Mouse (Mus musculus) intestine, embryonic 14.5 days (tissue): ENCODE data around the gene Psmc2. TPM values are rescaled to one million over a fixed set of nuclear protein-coding genes. Genes with fewer than 3 reads are reported as not detected.

Experiments
- ATAC-seq: fragments of 200-750 bp; cut with Nextera tagmentation; replicated peaks from 2 replicates; pipeline ENCODE4 v1.8.0; 2017; ENCODE audit warnings: low read depth, moderate number of reproducible peaks, moderate TSS enrichment, moderate library complexity; ENCODE audit not compliant: low FRiP score, low TSS enrichment
- DNase-seq: peaks from one replicate; pipeline ENCODE4 v3.0.0-alpha.2; 2018; ENCODE audit warnings: low spot score
- H3K27ac ChIP-seq: fragments of 300-500 bp; sonication (generic); 2 replicates; pipeline ENCODE4 v1.5.1; 2014; ENCODE audit warnings: low read depth, mild to moderate bottlenecking, control low read depth
- H3K27me3 ChIP-seq: fragments of 300-500 bp; sonication (generic); replicated peaks from 2 replicates; pipeline ENCODE4 v1.6.1; 2014; ENCODE audit warnings: low read length, control low read depth; ENCODE audit not compliant: control insufficient read depth, insufficient read depth
- H3K36me3 ChIP-seq: fragments of 300-500 bp; sonication (generic); 2 replicates; pipeline ENCODE4 v1.6.1; 2014; ENCODE audit warnings: low read length, control low read depth; ENCODE audit not compliant: control insufficient read depth, insufficient read depth
- H3K4me1 ChIP-seq: fragments of 300-500 bp; sonication (generic); replicated peaks from 2 replicates; pipeline ENCODE4 v1.6.1; 2014; ENCODE audit warnings: low read length, control low read depth, mixed read lengths; ENCODE audit not compliant: control insufficient read depth, insufficient read depth
- H3K4me2 ChIP-seq: fragments of 300-500 bp; sonication (generic); 2 replicates; pipeline ENCODE4 v1.6.1; 2014; ENCODE audit warnings: low read length
- H3K4me3 ChIP-seq: fragments of 300-500 bp; sonication (generic); 2 replicates; pipeline ENCODE4 v1.5.1; 2014; ENCODE audit warnings: low read depth, low read length, control low read depth, mixed read lengths
- H3K9ac ChIP-seq: fragments of 300-500 bp; sonication (generic); 2 replicates; pipeline ENCODE4 v1.6.1; 2014; ENCODE audit warnings: mild to moderate bottlenecking, low read length
- H3K9me3 ChIP-seq: fragments of 300-500 bp; sonication (generic); 2 replicates; pipeline ENCODE4 v1.6.1; 2016; ENCODE audit warnings: low read length, control low read depth; ENCODE audit not compliant: control insufficient read depth
- WGBS: fragments of 180-500 bp; shearing (Covaris S2); extraction: QIAGEN DNeasy Blood & Tissue Kit; methylation state at CpG from one replicate; pipeline ENCODE4 v1.1.7; 2014; 5-methylcytosine and 5-hydroxymethylcytosine counted together
- polyA plus RNA-seq: library from polyadenylated mRNA; unstranded; fragments of >200 nt; fragmentation: Nextera tagmentation; extraction: Ambion mirVana; gene quantifications from 2 replicates; pipeline ENCODE4 v1.2.1, GENCODE M21; 2014

Gene Psmc2
- 165 and 173 TPM in 2 replicates for polyA plus RNA-seq

GRCm38 (mm10) chr5:21785053-21785452, at the start of gene Psmc2, which contains the start of gene Dnajc2:
Gene Psmc2, plus strand, starts transcription at chr5:21785283.
Gene Dnajc2, minus strand, starts transcription at chr5:21785251.
- Histone ChIP-seq H3K4me1 (peaks cover 12% of the 10 kb centered on the region; the same call in 1 of the 2 replicates), H3K4me3 (peak within 1 kb of the TSS; percentile 93), H3K4me2 (peak within 1 kb of the TSS; percentile 93), H3K9ac (peak within 1 kb of the TSS; percentile 74), H3K27ac (peak within 1 kb of the TSS; percentile 86; the same call in 1 of the 2 replicates), H3K36me3 (peaks cover 33% of the 10 kb centered on the region), H3K9me3 (no peaks in the 10 kb centered on the region), H3K27me3 (no peaks in the 10 kb centered on the region)
- WGBS = 0% methylated on average over 37 of the region's 37 CpGs
- ATAC-seq = peak; percentile 95
- DNase-seq = peak; percentile 92

- Histone ChIP-seq H3K4me1 (peaks cover 13% of the 10 kb centered on the region), H3K4me2 (peak overlapping the region; percentile 20; the same call in 1 of the 2 replicates), H3K36me3 (peaks cover 18% of the 10 kb centered on the region), H3K27me3 (no peaks in the 10 kb centered on the region), H3K4me3 (no peak overlapping the region), H3K27ac (no peak overlapping the region), H3K9me3 (no peaks in the 10 kb centered on the region), H3K9ac (no peak overlapping the region)
- no peak for ATAC-seq
- whole genome bisulfite sequencing = 32% methylated on average over 10 of the region's 10 CpGs
- DNase-seq = peak; percentile 71
Measured at GRCm38 (mm10) chr5:21735584-21735983, 49.5 kb upstream of the Psmc2 start.

GRCm38 (mm10) chr5:21736046-21736445, 49.0 kb upstream of the Psmc2 start:
- 84% methylated on average over 11 of the region's 11 CpGs for WGBS
- no peak overlapping the region for H3K9ac ChIP-seq
- no peak overlapping the region for H3K4me3 ChIP-seq
- no peaks in the 10 kb centered on the region for H3K27me3 ChIP-seq
- H3K4me1 ChIP-seq = peaks cover 13% of the 10 kb centered on the region
- DNase-seq (no peak), ATAC-seq (no peak)
- no peaks in the 10 kb centered on the region for H3K9me3 ChIP-seq
- H3K36me3 ChIP-seq = peaks cover 20% of the 10 kb centered on the region
- H3K27ac ChIP-seq = no peak overlapping the region
- no peak overlapping the region for H3K4me2 ChIP-seq

GRCm38 (mm10) chr5:21736956-21737585, 48.0 kb upstream of the Psmc2 start, which contains the start of gene Pmpcb:
Gene Pmpcb, plus strand, starts transcription at chr5:21737141.
- Histone ChIP-seq H3K36me3 (peaks cover 30% of the 10 kb centered on the region), H3K4me3 (peak within 1 kb of the TSS; percentile 92), H3K9ac (peak within 1 kb of the TSS; percentile 83), H3K9me3 (no peaks in the 10 kb centered on the region), H3K4me2 (peak within 1 kb of the TSS; percentile 88), H3K27me3 (no peaks in the 10 kb centered on the region), H3K27ac (peak within 1 kb of the TSS; percentile 73), H3K4me1 (peaks cover 13% of the 10 kb centered on the region)
- ATAC-seq (peak; percentile 87), DNase-seq (peak; percentile 93)
- under 1% methylated on average over 42 of the region's 42 CpGs for WGBS

- 23% methylated on average over 10 of the region's 10 CpGs for WGBS
- H3K4me2 ChIP-seq = peak overlapping the region; percentile 88
- H3K4me3 ChIP-seq = peak overlapping the region; percentile 92
- DNase-seq (no peak), ATAC-seq (no peak; the same call in 1 of the 2 replicates)
- H3K4me1 ChIP-seq = peaks cover 13% of the 10 kb centered on the region
- H3K9ac ChIP-seq = peak overlapping the region; percentile 83
- H3K36me3 ChIP-seq = peaks cover 35% of the 10 kb centered on the region
- H3K27ac ChIP-seq = peak overlapping the region; percentile 73; the same call in 1 of the 2 replicates
- no peaks in the 10 kb centered on the region for H3K27me3 ChIP-seq
- H3K9me3 ChIP-seq = no peaks in the 10 kb centered on the region
Measured at GRCm38 (mm10) chr5:21737620-21738019, 47.5 kb upstream of the Psmc2 start.

GRCm38 (mm10) chr5:21739120-21739519, 46.0 kb upstream of the Psmc2 start:
- no peaks in the 10 kb centered on the region for H3K9me3 ChIP-seq
- WGBS = 93% methylated on average over 11 of the region's 11 CpGs
- peaks cover 7% of the 10 kb centered on the region for H3K4me1 ChIP-seq
- no peak overlapping the region for H3K4me3 ChIP-seq
- no peaks in the 10 kb centered on the region for H3K27me3 ChIP-seq
- no peak overlapping the region for H3K9ac ChIP-seq
- no peak for DNase-seq
- H3K36me3 ChIP-seq = peaks cover 50% of the 10 kb centered on the region
- H3K4me2 ChIP-seq = no peak overlapping the region
- no peak for ATAC-seq
- H3K27ac ChIP-seq = no peak overlapping the region

GRCm38 (mm10) chr5:21739881-21740280, 45.2 kb upstream of the Psmc2 start:
- 89% methylated on average over 13 of the region's 13 CpGs for WGBS
- Histone ChIP-seq H3K27me3 (no peaks in the 10 kb centered on the region), H3K9me3 (no peaks in the 10 kb centered on the region), H3K27ac (no peak overlapping the region), H3K36me3 (peaks cover 58% of the 10 kb centered on the region), H3K4me3 (no peak overlapping the region), H3K4me1 (peaks cover 7% of the 10 kb centered on the region), H3K4me2 (no peak overlapping the region), H3K9ac (no peak overlapping the region)
- ATAC-seq (no peak), DNase-seq (no peak)

GRCm38 (mm10) chr5:21743606-21744005, 41.5 kb upstream of the Psmc2 start:
- Histone ChIP-seq H3K4me2 (no peak overlapping the region), H3K36me3 (peaks cover 94% of the 10 kb centered on the region), H3K9me3 (no peaks in the 10 kb centered on the region), H3K27me3 (no peaks in the 10 kb centered on the region), H3K4me3 (no peak overlapping the region), H3K4me1 (no peaks in the 10 kb centered on the region), H3K9ac (no peak overlapping the region), H3K27ac (no peak overlapping the region)
- DNase-seq (no peak), ATAC-seq (no peak)
- WGBS = 94% methylated on average over 10 of the region's 10 CpGs

GRCm38 (mm10) chr5:21744651-21745050, 40.4 kb upstream of the Psmc2 start:
- Histone ChIP-seq H3K36me3 (peaks cover 96% of the 10 kb centered on the region), H3K9ac (no peak overlapping the region), H3K27ac (no peak overlapping the region), H3K27me3 (no peaks in the 10 kb centered on the region), H3K4me3 (no peak overlapping the region), H3K4me2 (no peak overlapping the region), H3K9me3 (no peaks in the 10 kb centered on the region), H3K4me1 (no peaks in the 10 kb centered on the region)
- DNase-seq (no peak), ATAC-seq (no peak)
